8 mouse cellular contexts compared by ENCODE assay signal in the genomic region with DNA sequence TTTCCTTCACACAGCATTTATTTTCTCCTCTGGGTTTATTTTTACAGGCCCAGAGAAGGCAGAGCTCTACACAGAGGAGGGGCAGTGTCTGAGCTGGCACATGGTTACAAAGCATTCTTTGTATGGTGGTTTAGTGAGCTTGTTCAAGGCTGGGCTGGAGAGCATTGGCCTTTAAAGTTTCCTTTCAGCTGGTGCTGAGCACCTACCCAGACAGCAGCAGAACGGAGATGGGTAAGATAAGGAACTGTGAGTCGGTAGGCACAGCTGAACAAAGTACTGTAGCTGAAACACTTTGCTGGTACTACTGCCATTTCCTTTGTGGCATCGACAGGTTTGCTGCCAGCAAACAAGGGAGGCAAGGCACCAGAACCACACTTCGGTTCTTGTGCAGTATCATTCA. TPM values are rescaled to one million over a fixed set of nuclear protein-coding genes. Genes with fewer than 3 reads are reported as not detected.
DNase-seq lines count a peak whose midpoint lies in the region; ATAC-seq and TF ChIP-seq lines count a peak whose summit lies in the region.

No protein-coding gene starts in this region.

- no peaks in the 10 kb centered on the region for H3K9me3 ChIP-seq in heart, postnatal 0 days (replicated peaks; ENCODE audit: control insufficient read depth, low read length)
- H3K9me3 ChIP-seq in embryonic facial prominence, embryonic 11.5 days (replicated peaks; ENCODE audit: control insufficient read depth, low read length) = no peaks in the 10 kb centered on the region; the same call in 1 of the 2 replicates

- H3K4me1 ChIP-seq in heart, postnatal 0 days (ENCODE audit: control insufficient read depth, insufficient read depth) = peaks cover 8% of the 10 kb centered on the region; the same call in 1 of the 2 replicates
- H3K4me1 ChIP-seq in embryonic facial prominence, embryonic 11.5 days (ENCODE audit: control insufficient read depth, insufficient read depth, low read length) = no peaks in the 10 kb centered on the region

- TF ChIP-seq EP300 in heart, postnatal 0 days (IDR thresholded peaks at IDR 0.05; ENCODE audit: low read depth) = no peak

- no peaks in the 10 kb centered on the region for H3K27me3 ChIP-seq in heart, postnatal 0 days (ENCODE audit: control insufficient read depth, insufficient read depth, low read length)
- no peaks in the 10 kb centered on the region for H3K27me3 ChIP-seq in embryonic facial prominence, embryonic 11.5 days (ENCODE audit: control insufficient read depth, insufficient read depth, low read length)
- no peaks in the 10 kb centered on the region for H3K27me3 ChIP-seq in myocyte (ENCODE audit: control insufficient read depth, insufficient read depth, insufficient read length)

- DNase-seq in heart, postnatal 0 days (ENCODE audit: low spot score) = no peak
- DNase-seq in heart, postnatal 4 days = no peak
- peak; percentile 14 for DNase-seq in embryonic facial prominence, embryonic 11.5 days (ENCODE audit: low spot score)
- no peak for DNase-seq in right cerebral cortex, postnatal 14 days

- TF ChIP-seq CTCF in heart, postnatal 0 days (IDR thresholded peaks at IDR 0.05; ENCODE audit: low read depth) = no peak

- TF ChIP-seq POLR2A in myocyte (IDR thresholded peaks at IDR 0.05; ENCODE audit: insufficient read length, low read depth) = no peak

- peak overlapping the region; percentile 39; the same call in 1 of the 2 replicates for H3K27ac ChIP-seq in heart, postnatal 0 days (ENCODE audit: low read depth)
- H3K27ac ChIP-seq in embryonic facial prominence, embryonic 11.5 days (replicated peaks; ENCODE audit: low read depth, low read length) = no peak overlapping the region

- WGBS in heart, postnatal 0 days = 79% methylated on average over 4 of the region's 4 CpGs
- 75% methylated on average over 4 of the region's 4 CpGs for WGBS in embryonic facial prominence, embryonic 11.5 days

- H3K36me3 ChIP-seq in heart, postnatal 0 days (replicated peaks; ENCODE audit: control insufficient read depth, insufficient read depth, low read length) = no peaks in the 10 kb centered on the region
- no peaks in the 10 kb centered on the region for H3K36me3 ChIP-seq in embryonic facial prominence, embryonic 11.5 days (replicated peaks; ENCODE audit: control insufficient read depth, insufficient read depth, low read depth, low read length)
- H3K36me3 ChIP-seq in myocyte (ENCODE audit: control insufficient read depth, insufficient read depth) = no peaks in the 10 kb centered on the region

- no peak for ATAC-seq in heart, postnatal 0 days (ENCODE audit: insufficient read depth, low read depth)
- peak; percentile 61 for ATAC-seq in CD4-positive, CD25-positive, alpha-beta regulatory T cell, adult 4 months
- ATAC-seq in embryonic facial prominence, embryonic 11.5 days (replicated peaks; ENCODE audit: insufficient number of reproducible peaks, low FRiP score, low TSS enrichment, low read depth) = no peak
- ATAC-seq in cerebellum, adult (ENCODE audit: insufficient number of reproducible peaks, low FRiP score, low TSS enrichment) = no peak
- ATAC-seq in granulocyte monocyte progenitor cell, adult 5-6 weeks (replicated peaks; ENCODE audit: poor library complexity, severe bottlenecking) = no peak

- no peak overlapping the region for H3K4me3 ChIP-seq in heart, postnatal 0 days (ENCODE audit: low read depth, low read length)
- no peak overlapping the region for H3K4me3 ChIP-seq in embryonic facial prominence, embryonic 11.5 days (ENCODE audit: low read depth, low read length)
- no peak overlapping the region for H3K4me3 ChIP-seq in myocyte

- H3K79me2 ChIP-seq in myocyte (ENCODE audit: control insufficient read depth, insufficient read depth) = peaks cover 25% of the 10 kb centered on the region

- no peak overlapping the region for H3ac ChIP-seq in myocyte (ENCODE audit: control insufficient read depth, insufficient read length)

- H3K9ac ChIP-seq in heart, postnatal 0 days (replicated peaks; ENCODE audit: low read depth, low read length) = no peak overlapping the region
- no peak overlapping the region for H3K9ac ChIP-seq in embryonic facial prominence, embryonic 11.5 days (replicated peaks; ENCODE audit: low read length)

- H3K4me2 ChIP-seq in heart, postnatal 0 days (ENCODE audit: low read depth, low read length) = no peak overlapping the region
- H3K4me2 ChIP-seq in embryonic facial prominence, embryonic 11.5 days (ENCODE audit: low read depth, low read length) = no peak overlapping the region
- H3K4me2 ChIP-seq in myocyte (ENCODE audit: low read depth) = no peak overlapping the region

TF ChIP-seq in myocyte, 11 proteins besides CTCF, POLR2A, EP300 and RAD21:
- TF ChIP-seq MYOG (IDR thresholded peaks at IDR 0.05; ENCODE audit: control insufficient read depth in 1 of 3, insufficient read depth in 1 of 3, insufficient read length in 2 of 3, low read depth in 2 of 3) (no peak), TCF3 (IDR thresholded peaks at IDR 0.05; ENCODE audit: insufficient read length, low read depth) (no peak), SRF (IDR thresholded peaks at IDR 0.05; ENCODE audit: control insufficient read depth, insufficient read length, low read depth) (no peak), E2F4 (IDR thresholded peaks at IDR 0.05; ENCODE audit: insufficient read depth) (no peak), MYOD1 (IDR thresholded peaks at IDR 0.05; ENCODE audit: control insufficient read depth in 1 of 3, insufficient read length in 2 of 3, low read depth in 2 of 3) (peak in 2 of 3 experiments; percentile 23 to 25), REST (IDR thresholded peaks at IDR 0.05; ENCODE audit: insufficient read depth, insufficient read length) (no peak), TCF12 (IDR thresholded peaks at IDR 0.05; ENCODE audit: insufficient read depth, poor library complexity, severe bottlenecking) (no peak)

RNA-seq across cellular contexts. Expression of a gene that starts 1.7 kb away (rescaled TPM):
- 10.0 and 23.3 TPM in 2 replicates for total RNA-seq in heart, postnatal 0 days (2014; rRNA removed; ENCODE audit: low replicate concordance)
- 5.4 and 6.7 TPM in 2 replicates for polyA plus RNA-seq in heart, postnatal 0 days (2015; fragmentation: Nextera tagmentation; extraction: Ambion mirVana)
- total RNA-seq in heart, postnatal 4 days (2021) = 10 to 100 TPM; 21.6 to 22.9 TPM
- 10 to 100 TPM; 21.8 to 27.7 TPM for polyA plus RNA-seq in CD4-positive, CD25-positive, alpha-beta regulatory T cell, adult 4 months (2017; shearing (Covaris generic))
- polyA plus RNA-seq in embryonic facial prominence, embryonic 11.5 days (2014; fragmentation: Nextera tagmentation; extraction: Ambion mirVana) = 16.2 and 20.0 TPM in 2 replicates
- polyA plus RNA-seq in myocyte (2012; fragmentation: generic; extraction: Trizol) = 13.4 TPM
- total RNA-seq in granulocyte monocyte progenitor cell, adult 5-6 weeks (2014; fragmentation: Nextera tagmentation) = 17.9 and 23.4 TPM in 2 replicates
- 22.4 and 26.8 TPM in 2 replicates for total RNA-seq in granulocyte monocyte progenitor cell, adult 5-6 weeks (2017)

RNA-seq across cellular contexts. Expression of a gene that starts 31.9 kb away (rescaled TPM):
- total RNA-seq in heart, postnatal 0 days (2014; rRNA removed; ENCODE audit: low replicate concordance) = 195 and 349 TPM in 2 replicates
- 147 and 157 TPM in 2 replicates for polyA plus RNA-seq in heart, postnatal 0 days (2015; fragmentation: Nextera tagmentation; extraction: Ambion mirVana)
- total RNA-seq in heart, postnatal 4 days (2021) = 10 to 100 TPM; 73.1 to 79.3 TPM
- polyA plus RNA-seq in CD4-positive, CD25-positive, alpha-beta regulatory T cell, adult 4 months (2017; shearing (Covaris generic)) = 100 to 1,000 TPM; 145 to 167 TPM
- 104 TPM in 2 replicates for polyA plus RNA-seq in embryonic facial prominence, embryonic 11.5 days (2014; fragmentation: Nextera tagmentation; extraction: Ambion mirVana)
- 240 TPM for polyA plus RNA-seq in myocyte (2012; fragmentation: generic; extraction: Trizol)
- 84.0 and 103 TPM in 2 replicates for total RNA-seq in granulocyte monocyte progenitor cell, adult 5-6 weeks (2014; fragmentation: Nextera tagmentation)
- 57.8 and 80.8 TPM in 2 replicates for total RNA-seq in granulocyte monocyte progenitor cell, adult 5-6 weeks (2017)
